Mouse (Mus musculus) spleen, postnatal 4 days (tissue): ENCODE data around the gene H2al1m.
A peak's percentile ranks its signal among the peaks of the same experiment; 100 is the strongest.

Experiments
- DNase-seq, 2 experiments: peaks; one replicate each; pipeline ENCODE4 v3.0.0; 2022; ENCODE audit warnings: low spot score in 2 of 2

The H2al1m gene

DNA sequence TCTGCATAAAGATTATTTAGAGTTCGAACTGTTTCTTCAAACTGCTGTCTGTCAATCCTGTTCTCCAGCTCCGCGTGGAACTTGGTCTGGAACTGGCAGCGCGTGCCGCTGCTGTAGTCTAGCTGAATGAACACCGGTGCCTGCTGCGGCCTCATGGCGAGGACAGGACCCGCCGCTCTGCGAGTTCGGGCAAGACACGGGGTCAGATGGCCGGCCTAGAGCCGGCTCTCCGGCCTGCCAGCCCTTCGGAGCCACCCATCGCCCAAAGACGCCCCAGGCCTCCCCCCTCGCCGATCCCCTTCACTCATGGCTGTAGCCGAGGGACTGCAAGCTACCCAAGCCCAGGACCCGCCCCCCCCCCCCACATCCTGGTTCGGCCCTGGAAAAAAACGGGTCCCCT lies 44.4 kb downstream of the H2al1m start:
- DNase-seq, result peak in 1 of 2 experiments; percentile 48

- peak; percentile 15 to 48 for DNase-seq
Measured at GRCm38 (mm10) chrX:9332366-9332962, 48.9 kb downstream of the H2al1m start.

GRCm38 (mm10) chrX:9333035-9333434 lies 49.5 kb downstream of the H2al1m start:
- DNase-seq, result peak; percentile 49 to 89
